Mouse (Mus musculus): ENCODE results near the gene Dyrk3.
"Not testable (repeated sequence)": the region's sequence is repeated elsewhere in the genome, so short reads cannot be mapped to it uniquely, and the experiment has no call there.

Dyrk3 gene

GRCm38 (mm10) chr1:131159573-131160327, 21.6 kb upstream of the Dyrk3 start:
- in situ Hi-C loops (cut with MboI, MseI), result not testable (repeated sequence)

GRCm38 (mm10) chr1:131155456-131155855, 17.3 kb upstream of the Dyrk3 start:
- in situ Hi-C loops (cut with MboI, MseI), result no loop called here

- in situ Hi-C loops (cut with MboI, MseI), result loop anchor here (5.0 kb wide), 1 partner anchor 51 kb away; no protein-coding TSS in a partner anchor
Observed at GRCm38 (mm10) chr1:131153018-131153629, 15.0 kb upstream of the Dyrk3 start, which contains the start of gene Eif2d. Gene Eif2d, plus strand, starts transcription at chr1:131153181.

- in situ Hi-C loops (cut with MboI, MseI), result no loop called here
Observed at GRCm38 (mm10) chr1:131149496-131149895, 11.4 kb upstream of the Dyrk3 start.

- in situ Hi-C loops (cut with MboI, MseI), result no loop called here
Observed at GRCm38 (mm10) chr1:131146181-131146614, 8.1 kb upstream of the Dyrk3 start.

- in situ Hi-C loops (cut with MboI, MseI), result not testable (repeated sequence)
Observed at GRCm38 (mm10) chr1:131145222-131145621, 7.1 kb upstream of the Dyrk3 start.

- in situ Hi-C loops (cut with MboI, MseI), result no loop called here
Observed at GRCm38 (mm10) chr1:131142472-131142871, 4.3 kb upstream of the Dyrk3 start.

GRCm38 (mm10) chr1:131141449-131141848, 3.3 kb upstream of the Dyrk3 start:
- in situ Hi-C loops (cut with MboI, MseI), result no loop called here

GRCm38 (mm10) chr1:131139102-131140095, 1.3 kb upstream of the Dyrk3 start:
- in situ Hi-C loops (cut with MboI, MseI), result no loop called here

GRCm38 (mm10) chr1:131137717-131138118, 422 bp downstream of the Dyrk3 start:
- in situ Hi-C loops (cut with MboI, MseI), result no loop called here

GRCm38 (mm10) chr1:131137111-131137510, 1.0 kb downstream of the Dyrk3 start:
- in situ Hi-C loops (cut with MboI, MseI), result no loop called here

GRCm38 (mm10) chr1:131135960-131136629, 2.0 kb downstream of the Dyrk3 start:
- in situ Hi-C loops (cut with MboI, MseI), result no loop called here

GRCm38 (mm10) chr1:131134942-131135522, 3.1 kb downstream of the Dyrk3 start:
- in situ Hi-C loops (cut with MboI, MseI), result no loop called here

GRCm38 (mm10) chr1:131134231-131134630, 3.9 kb downstream of the Dyrk3 start:
- in situ Hi-C loops (cut with MboI, MseI), result no loop called here

GRCm38 (mm10) chr1:131125987-131126744, 12.0 kb downstream of the Dyrk3 start:
- in situ Hi-C loops (cut with MboI, MseI), result no loop called here

- in situ Hi-C loops (cut with MboI, MseI), result no loop called here
Observed at GRCm38 (mm10) chr1:131123522-131124265, 14.4 kb downstream of the Dyrk3 start.

GRCm38 (mm10) chr1:131121987-131122386, 16.2 kb downstream of the Dyrk3 start:
- in situ Hi-C loops (cut with MboI, MseI), result no loop called here

- in situ Hi-C loops (cut with MboI, MseI), result no loop called here
Observed at GRCm38 (mm10) chr1:131119026-131119425, 19.1 kb downstream of the Dyrk3 start.

- in situ Hi-C loops (cut with MboI, MseI), result no loop called here
Observed at GRCm38 (mm10) chr1:131118530-131118929, 19.6 kb downstream of the Dyrk3 start.

All from T-helper 2 cell (primary cell).